Mouse (Mus musculus): ENCODE measurements around the gene Foxd1. TPM values are rescaled to one million over a fixed set of nuclear protein-coding genes. Genes with fewer than 3 reads are reported as not detected.

Gene Foxd1
- total RNA-seq, 2 experiments from 2014 or later, result not detected

GRCm38 (mm10) chr13:98383911-98384498 lies 30.0 kb downstream of the Foxd1 start:
- ATAC-seq (ENCODE audit: poor library complexity, severe bottlenecking), result no peak

- no peak for ATAC-seq (ENCODE audit: poor library complexity, severe bottlenecking)
Measured at GRCm38 (mm10) chr13:98385877-98386276, 31.8 kb downstream of the Foxd1 start.

GRCm38 (mm10) chr13:98389092-98389491 lies 35.0 kb downstream of the Foxd1 start:
- ATAC-seq (ENCODE audit: poor library complexity, severe bottlenecking), result no peak

GRCm38 (mm10) chr13:98390363-98390762 lies 36.3 kb downstream of the Foxd1 start:
- no peak for ATAC-seq (ENCODE audit: poor library complexity, severe bottlenecking)

- no peak for ATAC-seq (ENCODE audit: poor library complexity, severe bottlenecking)
Measured at GRCm38 (mm10) chr13:98390771-98391634, 37.0 kb downstream of the Foxd1 start.

GRCm38 (mm10) chr13:98391635-98391990 lies 37.6 kb downstream of the Foxd1 start:
- ATAC-seq (ENCODE audit: poor library complexity, severe bottlenecking), result no peak

- no peak for ATAC-seq (ENCODE audit: poor library complexity, severe bottlenecking)
Measured at GRCm38 (mm10) chr13:98392031-98392430, 38.0 kb downstream of the Foxd1 start.

GRCm38 (mm10) chr13:98393356-98394070 lies 39.5 kb downstream of the Foxd1 start:
- no peak for ATAC-seq (ENCODE audit: poor library complexity, severe bottlenecking)

Other genes starting within 250 kb of the Foxd1 start
- 0.25 TPM in 1 of 2 replicates, not detected in the other for gene Arhgef28, start 147.8 kb upstream of the Foxd1 start, total RNA-seq (2015)
- 0.04 and 0.18 TPM in 2 replicates for gene Arhgef28, start 147.8 kb upstream of the Foxd1 start, total RNA-seq (2017)
- gene Utp15, start 91.2 kb upstream of the Foxd1 start, total RNA-seq (2015), result 10.9 and 12.1 TPM in 2 replicates
- 18.8 and 20.5 TPM in 2 replicates for gene Utp15, start 91.2 kb upstream of the Foxd1 start, total RNA-seq (2017)
- gene Ankra2, start 91.2 kb upstream of the Foxd1 start, total RNA-seq (2015), result 20.8 and 25.2 TPM in 2 replicates
- gene Ankra2, start 91.2 kb upstream of the Foxd1 start, total RNA-seq (2017), result 20.7 and 20.9 TPM in 2 replicates
- not detected in 2 replicates for gene Gm21976, start 74.4 kb upstream of the Foxd1 start, total RNA-seq (2015)
- gene Gm21976, start 74.4 kb upstream of the Foxd1 start, total RNA-seq (2017), result not detected in 2 replicates
- 843 and 873 TPM in 2 replicates for gene Btf3, start 37.2 kb upstream of the Foxd1 start, total RNA-seq (2015)
- gene Btf3, start 37.2 kb upstream of the Foxd1 start, total RNA-seq (2017), result 1,331 and 1,501 TPM in 2 replicates
- gene Gm10320, start 137.8 kb downstream of the Foxd1 start, total RNA-seq (2015), result 7.3 and 8.9 TPM in 2 replicates
- 0.65 and 0.66 TPM in 2 replicates for gene Gm10320, start 137.8 kb downstream of the Foxd1 start, total RNA-seq (2017)

Data from megakaryocyte, adult 5-6 weeks (primary cell).